Mouse (Mus musculus) natural killer cell, adult 2 months (primary cell): Measurements from ENCODE around the gene Zfp771.

ENCODE experiments used
- DNase-seq, 2 experiments: peaks; one replicate each; pipeline ENCODE4 v3.0.0; 2022; ENCODE audit warnings: low spot score in 2 of 2

The Zfp771 gene

DNA sequence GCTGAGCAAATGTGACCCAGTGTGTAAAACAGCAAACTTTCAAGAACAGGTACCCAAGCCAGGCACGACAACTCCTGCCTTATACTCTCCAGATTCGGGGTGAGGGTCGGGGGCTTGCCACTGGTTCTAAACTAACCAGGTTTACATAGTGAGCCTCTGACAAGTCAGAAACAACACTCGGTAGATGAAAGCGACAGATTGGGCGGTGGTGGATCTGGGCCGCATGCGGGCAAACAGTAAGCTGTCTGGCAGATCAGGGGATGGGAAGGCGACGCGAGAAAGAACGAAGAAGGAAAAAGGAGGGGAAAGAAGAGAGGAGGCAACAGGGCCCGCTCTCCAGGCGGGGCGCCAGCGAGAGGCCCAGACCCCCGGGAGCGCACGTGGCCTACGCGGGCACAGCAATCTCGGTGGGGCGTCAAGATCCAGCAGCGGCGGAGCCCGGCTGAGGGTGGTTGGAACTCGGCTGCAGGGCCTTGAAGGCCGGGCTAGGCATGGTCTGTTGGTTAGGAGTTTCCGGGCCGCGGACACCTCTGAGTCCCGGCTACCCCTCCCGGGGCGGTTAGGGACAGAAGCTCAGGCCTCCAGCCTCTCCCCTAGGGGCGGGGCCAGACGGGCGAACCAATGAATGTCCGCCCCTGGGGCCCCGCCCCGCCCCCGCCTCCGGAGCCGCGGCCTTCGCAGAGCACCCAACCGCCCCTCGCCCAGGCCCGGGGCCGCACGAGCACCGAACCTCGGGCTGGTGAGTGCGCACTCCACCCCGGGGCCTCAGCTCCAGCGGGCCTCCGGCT, at the start of gene Zfp771:
Zfp771 (plus strand) TSS at position 405 of the 788 bp plus-strand sequence.
- peak; percentile 91 for DNase-seq

DNA sequence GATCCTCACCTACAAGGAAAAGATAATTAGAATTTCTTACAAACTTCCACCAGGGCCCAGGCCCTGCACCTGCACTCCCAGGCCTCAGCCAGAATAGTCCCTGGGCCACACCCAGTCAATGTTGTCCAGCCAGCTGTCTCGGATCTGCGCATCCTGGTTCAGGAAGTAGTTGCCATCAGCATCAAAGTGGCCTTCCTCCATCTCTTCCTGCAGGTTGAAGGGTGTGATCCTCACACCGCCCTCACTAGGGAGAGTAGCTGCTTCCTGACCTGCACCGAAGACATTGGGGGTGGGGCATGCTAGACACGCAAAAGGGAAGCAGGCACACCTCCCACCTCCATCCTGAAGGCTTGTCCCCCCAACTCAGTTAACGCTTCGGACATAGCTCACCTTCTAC, 49.4 kb upstream of the Zfp771 start:
- DNase-seq, result no peak

DNA sequence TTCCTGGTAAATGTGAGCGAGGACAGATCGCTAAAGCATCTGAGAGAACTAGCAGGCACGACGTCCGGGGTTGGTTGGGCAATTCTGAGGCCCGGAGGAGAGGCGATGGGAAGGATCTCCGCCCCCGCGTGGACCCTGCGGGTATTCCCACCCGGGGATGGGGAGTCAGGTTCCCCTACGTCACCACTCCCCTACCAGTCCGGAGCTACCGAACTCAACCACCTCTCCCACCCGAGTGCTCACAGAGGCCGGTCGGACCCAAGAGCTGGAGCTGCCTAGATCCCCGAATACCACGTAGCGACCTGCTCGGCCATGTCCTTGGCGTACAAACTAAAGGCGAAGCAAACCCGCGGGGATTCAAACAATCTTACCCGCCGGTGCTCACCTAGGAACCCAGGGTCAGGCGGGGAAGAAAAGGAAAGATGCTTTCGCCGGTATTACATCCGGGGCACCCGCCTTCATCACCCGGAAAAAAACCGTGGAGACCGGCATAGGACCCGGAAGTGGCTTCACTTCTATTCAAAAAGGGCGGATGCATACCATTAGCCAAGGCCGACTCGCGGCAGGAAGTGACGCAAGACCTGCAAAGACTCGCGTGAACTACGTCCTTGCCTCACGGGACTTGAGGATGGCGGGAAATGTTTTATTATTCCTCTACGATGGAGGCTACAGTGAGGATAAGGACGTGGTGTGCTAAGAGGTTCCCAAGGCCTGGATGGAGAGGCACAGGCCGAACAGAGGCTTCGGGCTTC, 48.4 kb upstream of the Zfp771 start, which contains the start of gene Cd2bp2:
Cd2bp2 (minus strand) TSS at position 507 of the 752 bp plus-strand sequence.
- DNase-seq, result peak; percentile 96

DNA sequence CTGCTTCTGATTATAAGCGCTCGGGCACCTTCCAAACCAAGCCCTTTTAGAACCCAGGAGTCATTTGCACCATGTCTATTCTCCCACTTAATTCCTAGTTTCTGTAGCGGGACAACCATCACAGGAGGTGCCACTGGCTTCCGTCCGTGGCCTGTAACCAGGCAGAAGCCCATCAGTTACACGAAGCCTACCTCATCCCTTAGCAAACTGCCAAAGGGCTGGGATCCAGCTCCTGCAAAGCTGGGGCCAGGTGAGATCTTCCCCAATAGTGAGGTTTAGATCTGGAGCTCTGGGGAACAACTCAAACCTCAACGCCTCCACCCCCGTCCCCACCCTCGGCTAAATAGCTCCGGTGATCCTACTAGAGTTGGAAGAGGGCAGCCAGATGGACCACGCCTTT, 47.6 kb upstream of the Zfp771 start:
- no peak for DNase-seq

DNA sequence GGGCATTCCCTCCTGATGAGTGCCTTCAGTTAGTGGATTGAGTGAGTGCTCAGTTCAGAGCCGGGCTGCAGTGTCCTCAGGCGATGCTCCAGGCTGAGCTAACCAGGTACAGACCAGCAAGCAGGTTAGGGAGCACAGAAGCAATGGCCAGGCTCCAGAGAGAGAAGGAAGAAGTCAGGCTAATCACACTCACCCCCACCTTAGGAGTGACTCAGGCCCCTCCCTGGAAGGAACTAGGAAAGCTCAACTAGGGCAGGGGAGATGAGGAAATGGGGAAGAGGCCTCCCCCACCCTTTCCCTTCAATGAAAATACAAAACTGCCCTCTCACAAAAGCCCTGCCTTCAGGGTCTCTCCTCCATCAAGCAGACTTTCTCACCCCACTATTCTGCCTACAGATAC, 37.5 kb upstream of the Zfp771 start:
- no peak for DNase-seq

DNA sequence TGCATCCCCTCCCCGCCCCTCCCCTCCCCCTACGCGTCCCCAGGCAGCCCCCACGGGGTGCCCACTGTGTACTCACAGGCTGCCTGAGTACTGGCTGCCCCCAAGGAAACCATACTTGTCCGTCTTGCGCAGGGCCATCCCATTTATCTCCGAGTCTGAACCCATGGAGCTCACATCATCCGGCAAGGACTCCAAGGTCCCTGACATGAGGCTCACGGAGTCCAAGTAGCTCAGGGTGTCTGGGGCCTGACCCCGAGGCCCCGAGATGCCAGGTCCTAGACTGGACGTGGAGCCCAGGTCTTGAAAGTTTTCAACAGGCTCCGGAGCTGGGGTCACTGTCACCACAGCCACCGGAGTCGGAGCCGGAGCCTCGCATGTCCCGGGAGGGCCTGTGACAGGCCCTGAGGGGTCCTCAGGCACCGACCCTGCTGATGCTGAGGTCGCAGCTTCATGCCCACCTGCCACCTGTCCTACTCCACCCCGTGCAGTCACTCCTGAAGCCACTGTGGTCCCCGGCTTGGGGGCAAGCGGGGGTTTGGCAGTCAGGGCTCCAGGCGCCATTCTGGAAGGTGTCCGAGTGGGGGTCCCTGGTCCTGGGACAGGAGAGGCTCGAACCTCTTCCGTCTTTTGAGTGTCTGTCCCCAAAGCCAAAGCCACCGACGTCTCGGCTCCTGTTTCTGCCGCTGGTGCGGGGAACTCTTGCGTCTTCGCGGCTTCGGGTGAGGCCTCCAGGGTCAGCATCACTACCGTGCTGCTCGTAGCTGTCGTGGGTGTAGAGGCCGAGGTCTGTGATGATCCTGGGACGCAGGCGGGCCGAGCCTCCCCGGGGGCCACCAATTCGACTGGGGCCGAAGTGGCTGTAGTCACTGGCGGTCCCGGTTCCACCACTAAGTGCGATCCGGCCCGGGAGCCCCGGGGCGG, 36.4 kb upstream of the Zfp771 start:
- DNase-seq, result peak in 1 of 2 experiments; percentile 48

DNA sequence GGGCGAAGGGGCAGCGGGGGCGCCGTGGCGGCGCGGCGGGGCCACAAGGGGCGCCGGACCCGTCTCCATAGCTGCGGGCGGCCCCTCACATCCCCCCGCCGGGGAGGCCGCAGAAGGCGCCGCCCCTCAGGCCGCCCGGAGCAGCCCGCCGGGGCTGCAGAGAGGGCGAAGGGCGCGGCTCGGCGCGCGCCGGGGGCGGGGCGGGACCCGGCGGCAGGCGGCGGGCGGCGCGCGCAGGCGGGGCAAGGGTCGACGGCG, 35.9 kb upstream of the Zfp771 start, which contains the start of gene Tbc1d10b:
Tbc1d10b (minus strand) TSS at position 174 of the 258 bp plus-strand sequence.
- DNase-seq, result no peak

DNA sequence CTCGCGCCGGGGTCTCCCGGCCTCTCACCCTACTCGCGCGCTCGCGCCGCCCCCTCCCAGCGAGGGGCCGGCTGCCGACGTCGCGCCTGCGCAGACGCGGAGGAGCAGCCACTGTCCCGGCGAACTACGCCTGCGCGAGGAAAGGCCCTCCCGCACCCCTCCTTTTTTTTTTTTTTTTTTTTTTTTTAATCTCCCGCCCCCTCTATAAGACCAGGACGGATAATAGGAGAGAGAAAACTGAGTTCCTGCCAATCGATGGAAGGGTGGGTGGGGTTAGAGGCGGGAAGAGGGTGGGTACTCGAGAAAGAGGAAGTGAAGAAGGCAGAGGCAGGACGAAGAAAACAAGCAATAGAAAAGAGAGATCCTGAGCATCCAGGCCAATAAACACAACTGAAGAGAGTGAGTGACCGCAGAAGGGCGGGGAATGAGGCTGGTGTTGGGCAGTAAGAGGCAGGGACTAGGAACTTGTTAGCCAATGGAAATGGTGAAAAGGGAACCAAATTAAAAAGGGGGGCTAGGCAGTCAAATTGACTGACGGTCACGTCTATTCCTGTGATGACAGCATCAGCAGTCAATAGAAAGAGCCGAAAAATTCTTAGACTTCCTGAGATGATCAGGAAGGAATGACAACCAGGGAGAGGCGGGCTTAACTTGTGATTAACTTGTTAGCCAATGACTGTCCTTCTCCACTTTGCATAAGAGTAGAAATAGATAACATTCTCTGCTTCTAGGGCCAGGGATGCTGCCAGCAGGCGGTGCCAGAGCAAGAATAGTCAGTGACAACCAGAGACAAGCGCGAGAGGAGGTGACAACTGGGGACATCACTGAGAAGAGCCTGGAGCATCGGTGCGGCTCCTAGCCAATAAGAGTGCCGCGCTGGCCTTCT, 35.3 kb upstream of the Zfp771 start, which contains the start of gene Mylpf:
Mylpf (plus strand) TSS at position 338 of the 886 bp plus-strand sequence.
- DNase-seq, result peak; percentile 95 to 96

DNA sequence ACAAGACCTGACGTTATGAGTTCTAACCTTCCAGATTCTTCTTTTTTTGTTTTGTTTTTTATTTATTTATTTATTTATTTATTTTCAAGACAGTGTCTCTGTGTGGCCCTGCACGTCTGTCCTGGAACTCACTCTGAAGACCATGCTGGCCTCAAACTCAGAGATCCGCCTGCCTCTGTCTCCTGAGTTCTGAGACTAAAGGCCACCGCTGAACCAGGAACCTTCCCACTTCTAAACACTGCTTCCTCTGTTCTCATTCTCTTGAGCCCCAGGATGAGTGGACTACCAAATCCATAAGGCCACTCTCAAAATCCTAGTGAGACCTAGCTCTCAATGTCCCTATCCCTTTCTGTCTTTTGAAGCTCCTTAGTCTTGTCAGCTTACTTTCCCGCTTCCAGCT, 34.2 kb upstream of the Zfp771 start:
- DNase-seq, result no peak

DNA sequence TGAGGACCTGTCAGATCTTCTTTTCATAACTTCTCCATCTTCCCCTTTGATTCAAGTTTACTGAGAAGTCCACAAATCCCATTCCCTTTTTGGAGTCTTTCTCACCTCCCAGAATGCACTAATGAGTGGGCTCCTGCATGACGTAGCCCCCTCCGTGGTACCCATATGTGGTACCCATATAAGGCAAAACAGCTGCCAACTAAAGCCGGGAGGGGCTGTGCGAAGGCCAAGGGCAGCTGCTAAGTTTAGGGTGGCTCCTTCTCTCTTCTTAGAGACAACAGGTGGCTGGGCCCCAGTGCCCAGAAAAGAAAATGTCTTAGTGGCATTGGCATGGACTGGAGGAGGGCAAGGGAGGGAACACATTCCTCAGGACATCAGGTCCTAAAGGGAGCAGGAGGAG, 33.8 kb upstream of the Zfp771 start:
- no peak for DNase-seq

DNA sequence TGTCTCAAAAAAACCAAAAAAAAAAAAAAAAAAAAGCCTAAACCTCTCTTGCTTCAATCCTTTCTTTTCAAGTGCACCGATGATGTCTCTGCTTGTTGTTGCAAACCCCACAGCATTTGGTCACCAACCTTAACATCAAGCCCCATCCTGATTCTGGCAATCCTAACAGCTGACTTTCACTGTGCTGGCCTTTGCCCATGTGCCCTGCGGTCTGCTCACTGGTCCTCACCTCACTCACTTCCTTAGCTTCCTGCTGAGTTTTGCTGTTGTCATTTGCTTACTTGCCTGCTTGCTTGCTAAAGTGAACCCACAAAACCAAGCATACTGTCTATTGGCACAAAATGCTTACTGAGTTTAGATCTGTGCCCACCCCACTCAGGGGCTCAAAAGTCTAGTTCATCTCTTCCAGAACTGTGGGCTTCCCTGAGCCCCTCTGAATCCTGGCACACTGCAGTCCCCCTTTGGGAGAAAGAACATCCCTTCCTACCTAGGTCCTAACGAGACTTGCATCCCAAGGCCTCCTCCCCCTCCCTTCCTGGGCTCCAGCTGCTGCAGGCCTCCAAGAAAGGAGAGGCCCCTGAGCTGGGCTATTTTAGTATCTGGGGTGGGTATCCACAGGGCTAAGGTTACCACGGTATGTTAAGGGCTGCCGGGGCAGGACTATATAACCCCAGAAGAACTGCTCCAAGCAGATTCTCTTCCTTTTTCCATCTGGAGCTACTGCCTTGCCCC, 32.9 kb upstream of the Zfp771 start:
- DNase-seq, result peak; percentile 45 to 46

DNA sequence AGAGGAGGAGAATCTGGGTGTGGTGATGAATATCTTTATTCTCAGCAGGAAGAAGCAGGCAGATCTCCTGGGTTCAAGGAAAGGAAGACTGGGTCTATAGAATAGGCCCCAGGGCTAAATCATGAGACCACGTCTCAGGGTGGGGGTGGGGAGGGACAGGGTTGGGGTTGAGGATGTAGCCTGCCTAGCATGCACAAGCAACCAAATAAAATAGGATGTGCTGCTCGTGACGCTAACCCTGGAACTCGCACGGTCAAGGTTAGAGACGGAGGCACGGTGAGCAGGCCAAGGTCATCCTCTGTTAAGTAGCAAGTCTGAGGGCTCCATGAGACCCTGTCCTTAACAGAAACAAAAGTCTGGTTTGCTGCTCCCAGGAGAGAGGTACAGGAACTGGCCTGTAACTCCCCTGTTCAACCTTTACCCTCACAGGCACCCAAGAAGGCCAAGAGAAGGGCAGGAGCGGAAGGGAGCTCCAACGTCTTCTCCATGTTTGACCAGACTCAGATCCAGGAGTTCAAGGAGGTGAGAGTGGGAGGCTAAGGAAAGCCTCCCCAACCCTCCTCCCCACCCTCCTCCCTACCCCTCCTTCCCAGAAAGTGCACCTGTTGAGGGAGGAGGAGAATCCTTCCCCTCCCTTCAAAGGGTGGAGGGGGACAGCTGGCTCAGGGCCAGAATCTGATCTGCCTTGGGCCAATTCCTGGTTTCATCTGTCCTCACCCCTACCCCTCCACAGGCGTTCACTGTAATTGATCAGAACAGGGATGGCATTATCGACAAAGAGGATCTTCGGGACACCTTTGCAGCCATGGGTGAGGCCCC, 31.4 kb upstream of the Zfp771 start:
- DNase-seq, result no peak

DNA sequence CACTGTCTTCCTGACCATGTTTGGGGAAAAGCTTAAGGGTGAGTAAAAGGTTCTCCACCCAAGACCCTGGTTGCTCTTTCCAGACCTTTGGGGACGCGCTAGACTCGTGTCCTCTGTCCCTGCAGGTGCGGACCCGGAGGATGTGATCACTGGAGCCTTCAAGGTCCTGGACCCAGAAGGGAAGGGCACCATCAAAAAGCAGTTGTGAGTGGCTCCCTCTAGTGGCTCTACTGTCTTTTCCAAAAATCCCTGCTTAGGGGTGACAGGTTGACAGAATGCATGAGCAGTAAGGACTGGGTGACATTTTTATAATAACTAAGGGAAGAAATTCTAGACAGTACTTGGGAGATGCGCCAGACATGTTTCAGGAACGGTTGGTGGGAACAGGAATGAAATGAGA, 30.6 kb upstream of the Zfp771 start:
- DNase-seq, result peak in 1 of 2 experiments; percentile 49

DNA sequence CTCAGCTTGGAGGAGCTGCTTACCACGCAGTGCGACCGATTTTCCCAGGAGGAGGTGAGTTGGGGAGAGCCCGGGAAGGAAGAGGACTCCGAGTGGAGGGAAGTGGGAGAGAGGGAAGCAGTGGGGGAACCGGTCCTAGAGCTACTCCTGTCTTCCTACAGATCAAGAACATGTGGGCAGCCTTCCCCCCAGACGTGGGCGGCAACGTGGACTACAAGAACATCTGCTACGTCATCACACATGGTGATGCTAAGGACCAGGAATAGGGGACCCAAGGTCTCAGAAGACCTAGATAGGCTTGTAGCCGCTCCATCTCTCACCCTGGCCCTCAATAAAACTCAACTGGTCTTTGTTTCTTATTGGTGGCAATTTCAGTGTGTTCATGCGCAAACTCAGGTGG, 30.1 kb upstream of the Zfp771 start:
- no peak for DNase-seq

DNA sequence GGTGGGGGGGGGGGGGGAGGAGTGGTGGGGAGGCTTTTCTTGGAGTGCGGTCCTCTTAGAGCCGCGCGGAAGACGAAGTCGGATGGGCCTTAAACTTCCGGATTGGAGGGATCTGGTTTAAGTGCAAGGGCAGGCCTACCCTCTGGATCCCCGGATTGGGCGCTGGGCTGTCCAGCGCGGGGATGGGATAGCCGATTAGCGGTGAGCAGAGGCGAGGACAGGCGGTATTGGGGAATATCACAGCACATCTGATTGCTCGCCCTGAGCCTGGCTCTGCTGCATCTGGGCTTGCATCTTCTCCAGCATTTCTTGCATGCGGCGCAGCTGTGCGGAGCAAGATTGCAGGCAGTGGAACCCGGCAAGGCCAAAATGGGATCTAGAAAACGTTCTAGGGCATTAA, 29.6 kb upstream of the Zfp771 start:
- DNase-seq, result no peak

DNA sequence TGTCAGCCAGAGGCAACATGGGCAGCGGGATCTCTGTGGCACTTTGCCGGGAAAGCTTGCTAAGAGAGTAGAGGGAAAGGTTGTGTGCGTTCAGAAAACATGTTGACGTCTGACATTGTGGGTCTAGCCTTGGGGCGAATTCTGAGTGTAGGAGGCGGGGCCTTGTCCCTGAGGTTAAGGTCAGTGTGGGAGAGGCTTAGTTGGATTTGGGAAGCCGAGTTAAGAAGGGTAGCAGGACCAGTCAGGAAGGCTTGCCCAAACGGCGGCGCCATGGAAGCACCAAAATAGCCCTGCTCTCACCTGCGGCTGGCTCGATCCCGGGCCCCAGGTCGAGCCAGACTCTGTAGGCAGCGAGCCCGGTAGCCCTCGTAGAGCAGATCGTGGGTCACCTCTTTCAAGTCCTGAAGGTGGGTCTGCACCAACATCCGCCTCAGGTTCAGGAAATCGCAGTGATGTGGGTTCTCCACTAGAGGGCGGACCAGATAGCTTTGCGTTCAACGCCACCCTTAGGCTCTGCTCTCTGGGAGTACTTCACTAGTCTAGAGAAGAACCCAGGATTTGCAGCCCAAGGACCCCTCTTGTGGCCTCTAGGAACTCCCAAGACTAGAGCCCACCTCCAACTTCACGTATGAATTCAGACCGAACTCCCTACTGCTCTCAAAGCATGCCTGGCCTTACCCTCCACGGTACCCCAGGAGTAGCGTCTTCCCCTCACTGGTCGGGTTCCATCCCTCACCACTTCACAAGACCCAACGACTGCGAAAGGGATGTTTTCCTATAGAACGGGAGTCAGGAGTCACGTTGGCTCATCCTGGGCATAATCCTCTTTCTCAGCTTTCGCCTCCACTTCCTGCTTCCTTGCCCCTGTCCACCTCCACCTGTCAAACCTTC, 28.8 kb upstream of the Zfp771 start:
- peak; percentile 72 to 75 for DNase-seq

DNA sequence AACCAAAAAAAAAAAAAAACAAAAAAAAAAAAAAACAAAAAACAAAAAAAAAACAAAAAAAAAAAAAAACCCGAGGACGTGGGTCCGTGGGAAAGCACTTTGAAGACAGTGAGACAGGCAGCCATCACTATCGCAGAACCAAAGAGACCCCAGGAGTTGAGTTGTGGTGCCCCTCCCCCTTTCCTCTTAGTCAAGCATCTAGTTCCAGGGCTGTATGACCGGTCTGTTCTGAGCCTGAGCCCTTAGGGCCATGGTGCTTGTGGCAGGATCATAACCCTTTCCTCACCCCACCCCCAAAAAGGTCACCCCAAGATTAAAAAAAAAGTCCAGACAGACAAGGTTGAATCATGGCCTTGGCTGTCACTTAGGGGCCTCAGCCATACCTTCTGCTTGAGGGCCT, 27.8 kb upstream of the Zfp771 start:
- no peak for DNase-seq

DNA sequence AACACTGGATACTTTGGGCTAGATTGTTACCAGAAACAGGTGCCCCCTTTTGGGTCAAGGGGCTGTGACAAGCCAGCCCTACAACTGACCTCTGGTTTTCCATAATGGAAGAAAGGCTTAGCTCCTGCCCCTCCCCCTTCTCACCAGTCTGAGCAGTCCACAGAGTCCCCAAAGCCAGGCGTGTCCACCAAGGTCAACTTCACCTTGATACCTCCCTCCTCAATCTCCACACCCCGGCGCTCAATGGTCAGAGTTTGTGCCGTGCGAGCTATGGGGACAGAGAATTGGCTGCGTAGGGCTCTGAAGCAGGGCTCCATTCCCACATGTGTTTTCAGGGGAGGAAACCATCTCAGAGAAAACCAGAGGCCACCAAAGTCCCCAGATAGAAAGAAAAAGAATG, 26.6 kb upstream of the Zfp771 start:
- DNase-seq, result no peak
